Mouse (Mus musculus): ENCODE results near the gene Aldh3b1.
A peak's percentile ranks its signal among the peaks of the same experiment; 100 is the strongest.

Gene Aldh3b1

GRCm38 (mm10) chr19:3942986-3943735 lies 13.6 kb upstream of the Aldh3b1 start:
- DNase-seq, result no peak

GRCm38 (mm10) chr19:3942315-3942714 lies 12.7 kb upstream of the Aldh3b1 start:
- no peak for DNase-seq

GRCm38 (mm10) chr19:3935896-3936850 lies 6.6 kb upstream of the Aldh3b1 start:
- DNase-seq, result no peak

GRCm38 (mm10) chr19:3935032-3935895 lies 5.7 kb upstream of the Aldh3b1 start, which contains the start of gene Unc93b1:
Gene Unc93b1, plus strand, starts transcription at chr19:3935186.
- DNase-seq, result no peak

- no peak for DNase-seq
Observed at GRCm38 (mm10) chr19:3931716-3932115, 2.1 kb upstream of the Aldh3b1 start.

GRCm38 (mm10) chr19:3930262-3931057 lies 852 bp upstream of the Aldh3b1 start:
- DNase-seq, result no peak

GRCm38 (mm10) chr19:3928779-3929178 lies 829 bp downstream of the Aldh3b1 start:
- DNase-seq, result no peak

- no peak for DNase-seq
Observed at GRCm38 (mm10) chr19:3927989-3928388, 1.6 kb downstream of the Aldh3b1 start.

- DNase-seq, result no peak
Observed at GRCm38 (mm10) chr19:3926685-3927084, 2.9 kb downstream of the Aldh3b1 start.

GRCm38 (mm10) chr19:3926279-3926678 lies 3.3 kb downstream of the Aldh3b1 start:
- peak; percentile 45 for DNase-seq

- no peak for DNase-seq
Observed at GRCm38 (mm10) chr19:3925859-3926258, 3.7 kb downstream of the Aldh3b1 start.

- no peak for DNase-seq
Observed at GRCm38 (mm10) chr19:3924868-3925267, 4.7 kb downstream of the Aldh3b1 start.

- DNase-seq, result no peak
Observed at GRCm38 (mm10) chr19:3924190-3924589, 5.4 kb downstream of the Aldh3b1 start.

GRCm38 (mm10) chr19:3923586-3923985 lies 6.0 kb downstream of the Aldh3b1 start:
- DNase-seq, result no peak

GRCm38 (mm10) chr19:3922661-3923371 lies 6.8 kb downstream of the Aldh3b1 start:
- DNase-seq, result no peak

GRCm38 (mm10) chr19:3919928-3920327 lies 9.7 kb downstream of the Aldh3b1 start:
- DNase-seq, result no peak

- DNase-seq, result no peak
Observed at GRCm38 (mm10) chr19:3916727-3917126, 12.9 kb downstream of the Aldh3b1 start.

- no peak for DNase-seq
Observed at GRCm38 (mm10) chr19:3914535-3914934, 15.1 kb downstream of the Aldh3b1 start.

- no peak for DNase-seq
Observed at GRCm38 (mm10) chr19:3913692-3914091, 15.9 kb downstream of the Aldh3b1 start.

GRCm38 (mm10) chr19:3912337-3913204 lies 17.0 kb downstream of the Aldh3b1 start, which contains the start of gene Ndufs8:
Gene Ndufs8, minus strand, starts transcription at chr19:3912774.
- DNase-seq, result peak; percentile 93

All from cerebellum, adult 8-10 months (tissue).